Mouse (Mus musculus) liver, embryonic 11.5 days (tissue): ENCODE measurements around the gene Acacb. TPM values are rescaled to one million over a fixed set of nuclear protein-coding genes. Genes with fewer than 3 reads are reported as not detected.

Source experiments
- ATAC-seq: fragments of 200-750 bp; cut with Nextera tagmentation; replicated peaks from 2 replicates; pipeline ENCODE4 v1.8.0; 2017; ENCODE audit warnings: moderate number of reproducible peaks, mild to moderate bottlenecking, moderate TSS enrichment, moderate library complexity; ENCODE audit not compliant: low FRiP score
- DNase-seq: peaks from one replicate; pipeline ENCODE4 v3.0.0-alpha.2; 2017; ENCODE audit warnings: low spot score
- H3K27ac ChIP-seq: fragments of 300-500 bp; sonication (generic); 2 replicates; pipeline ENCODE4 v1.5.1; 2014; ENCODE audit warnings: mild to moderate bottlenecking, low read depth, low read length, control low read depth
- H3K27me3 ChIP-seq: fragments of 300-500 bp; sonication (generic); replicated peaks from 2 replicates; pipeline ENCODE4 v1.6.1; 2014; ENCODE audit warnings: low read length, mixed read lengths; ENCODE audit not compliant: control insufficient read depth, insufficient read depth
- H3K36me3 ChIP-seq: fragments of 300-500 bp; sonication (generic); 2 replicates; pipeline ENCODE4 v1.6.1; 2014; ENCODE audit warnings: mild to moderate bottlenecking, low read length, moderate library complexity, mixed read lengths; ENCODE audit not compliant: control insufficient read depth, insufficient read depth
- H3K4me1 ChIP-seq: fragments of 300-500 bp; sonication (generic); replicated peaks from 2 replicates; pipeline ENCODE4 v1.6.1; 2014; ENCODE audit warnings: low read length, mixed read lengths; ENCODE audit not compliant: control insufficient read depth, insufficient read depth
- H3K4me2 ChIP-seq: fragments of 300-500 bp; sonication (generic); 2 replicates; pipeline ENCODE4 v1.6.1; 2014; ENCODE audit warnings: mild to moderate bottlenecking, control low read depth, moderate library complexity
- H3K4me3 ChIP-seq: fragments of 300-500 bp; sonication (generic); 2 replicates; pipeline ENCODE4 v1.5.1; 2014; ENCODE audit warnings: low read depth, low read length, control low read depth
- H3K9ac ChIP-seq: fragments of 300-500 bp; sonication (generic); 2 replicates; pipeline ENCODE4 v1.6.1; 2014; ENCODE audit warnings: low read depth, low read length, control low read depth
- H3K9me3 ChIP-seq: fragments of 300-500 bp; sonication (generic); 2 replicates; pipeline ENCODE4 v1.6.1; 2016; ENCODE audit warnings: low read length, inconsistent platforms, mixed read lengths; ENCODE audit not compliant: control insufficient read depth
- WGBS: fragments of 180-500 bp; shearing (Covaris S2); extraction: QIAGEN DNeasy Blood & Tissue Kit; methylation state at CpG from one replicate; pipeline ENCODE4 v1.1.7; 2014; 5-methylcytosine and 5-hydroxymethylcytosine counted together
- polyA plus RNA-seq: library from polyadenylated mRNA; unstranded; fragments of >200 nt; fragmentation: Nextera tagmentation; extraction: Ambion mirVana; gene quantifications from 2 replicates; pipeline ENCODE4 v1.2.1, GENCODE M21; 2014

Gene Acacb
- polyA plus RNA-seq, 1 experiment from 2014 or later: 0.86 TPM

GRCm38 (mm10) chr5:114130698-114131520, 15.4 kb upstream of the Acacb start:
- peaks cover 45% of the 10 kb centered on the region for H3K4me1 ChIP-seq
- peak overlapping the region; percentile 79 for H3K4me3 ChIP-seq
- H3K4me2 ChIP-seq: peak overlapping the region; percentile 94
- 0 out of 2 replicates have a peak, but pooled peaks cover 6% of the 10 kb centered on the region for H3K36me3 ChIP-seq
- peak overlapping the region; percentile 77 for H3K27ac ChIP-seq
- H3K27me3 ChIP-seq: no peaks in the 10 kb centered on the region
- H3K9ac ChIP-seq: peak overlapping the region; percentile 72
- no peaks in the 10 kb centered on the region for H3K9me3 ChIP-seq
- WGBS: under 1% methylated on average over 87 of the region's 87 CpGs
- DNase-seq: peak; percentile 96
- peak; percentile 94 for ATAC-seq

GRCm38 (mm10) chr5:114131521-114131840, 14.9 kb upstream of the Acacb start:
- Histone ChIP-seq H3K36me3 (peaks cover 6% of the 10 kb centered on the region; the same call in 1 of the 2 replicates), H3K4me3 (peak overlapping the region; percentile 79), H3K4me1 (peaks cover 42% of the 10 kb centered on the region), H3K27me3 (no peaks in the 10 kb centered on the region), H3K4me2 (peak overlapping the region; percentile 94), H3K9ac (peak overlapping the region; percentile 72), H3K27ac (peak overlapping the region; percentile 77), H3K9me3 (no peaks in the 10 kb centered on the region)
- under 1% methylated on average over 15 of the region's 15 CpGs for WGBS
- no peak for ATAC-seq
- peak; percentile 50 for DNase-seq

GRCm38 (mm10) chr5:114132841-114133240, 13.5 kb upstream of the Acacb start:
- Histone ChIP-seq H3K9ac (no peak overlapping the region), H3K27ac (no peak overlapping the region), H3K27me3 (no peaks in the 10 kb centered on the region), H3K9me3 (no peaks in the 10 kb centered on the region), H3K4me1 (peaks cover 38% of the 10 kb centered on the region), H3K4me2 (peak overlapping the region; percentile 23), H3K36me3 (peaks cover 17% of the 10 kb centered on the region), H3K4me3 (no peak overlapping the region)
- WGBS: 82% methylated on average over 6 of the region's 6 CpGs
- DNase-seq: no peak
- no peak for ATAC-seq

- Histone ChIP-seq H3K4me1 (peaks cover 38% of the 10 kb centered on the region), H3K4me2 (peak overlapping the region; percentile 39), H3K9ac (no peak overlapping the region), H3K36me3 (peaks cover 20% of the 10 kb centered on the region), H3K27ac (peak overlapping the region; percentile 48; the same call in 1 of the 2 replicates), H3K27me3 (no peaks in the 10 kb centered on the region), H3K4me3 (no peak overlapping the region), H3K9me3 (no peaks in the 10 kb centered on the region)
- WGBS: 37% methylated on average over 6 of the region's 6 CpGs
- DNase-seq (peak; percentile 72), ATAC-seq (peak; percentile 65)
Observed at GRCm38 (mm10) chr5:114134091-114134534, 12.2 kb upstream of the Acacb start.

- H3K9me3 ChIP-seq: no peaks in the 10 kb centered on the region
- ATAC-seq: no peak
- peaks cover 20% of the 10 kb centered on the region for H3K36me3 ChIP-seq
- peaks cover 38% of the 10 kb centered on the region for H3K4me1 ChIP-seq
- no peak overlapping the region for H3K9ac ChIP-seq
- no peak overlapping the region for H3K4me2 ChIP-seq
- DNase-seq: no peak
- H3K27me3 ChIP-seq: no peaks in the 10 kb centered on the region
- no peak overlapping the region for H3K4me3 ChIP-seq
- WGBS: 87% methylated on average over 10 of the region's 10 CpGs
- H3K27ac ChIP-seq: no peak overlapping the region
Observed at GRCm38 (mm10) chr5:114135516-114135915, 10.8 kb upstream of the Acacb start.

- Histone ChIP-seq H3K4me2 (no peak overlapping the region), H3K9ac (no peak overlapping the region), H3K27ac (no peak overlapping the region), H3K4me3 (no peak overlapping the region), H3K4me1 (peaks cover 25% of the 10 kb centered on the region), H3K9me3 (no peaks in the 10 kb centered on the region), H3K36me3 (peaks cover 20% of the 10 kb centered on the region), H3K27me3 (no peaks in the 10 kb centered on the region)
- 88% methylated on average over 15 of the region's 15 CpGs for WGBS
- DNase-seq: no peak
- ATAC-seq: no peak
Observed at GRCm38 (mm10) chr5:114137481-114138276, 8.7 kb upstream of the Acacb start.

GRCm38 (mm10) chr5:114138277-114139164, 7.8 kb upstream of the Acacb start:
- H3K9ac ChIP-seq: no peak overlapping the region
- H3K36me3 ChIP-seq: peaks cover 20% of the 10 kb centered on the region
- no peak overlapping the region for H3K27ac ChIP-seq
- no peak overlapping the region for H3K4me3 ChIP-seq
- no peak for DNase-seq
- H3K4me2 ChIP-seq: no peak overlapping the region
- WGBS: 85% methylated on average over 21 of the region's 21 CpGs
- H3K27me3 ChIP-seq: no peaks in the 10 kb centered on the region
- no peak for ATAC-seq
- H3K9me3 ChIP-seq: no peaks in the 10 kb centered on the region
- H3K4me1 ChIP-seq: peaks cover 19% of the 10 kb centered on the region

- peaks cover 12% of the 10 kb centered on the region for H3K4me1 ChIP-seq
- no peaks in the 10 kb centered on the region for H3K27me3 ChIP-seq
- H3K4me3 ChIP-seq: no peak overlapping the region
- H3K4me2 ChIP-seq: no peak overlapping the region
- no peak overlapping the region for H3K27ac ChIP-seq
- H3K9ac ChIP-seq: no peak overlapping the region
- WGBS: 65% methylated on average over 9 of the region's 9 CpGs
- H3K36me3 ChIP-seq: peaks cover 20% of the 10 kb centered on the region
- H3K9me3 ChIP-seq: no peaks in the 10 kb centered on the region
- DNase-seq (no peak), ATAC-seq (no peak)
Observed at GRCm38 (mm10) chr5:114139175-114139574, 7.2 kb upstream of the Acacb start.
